Mouse (Mus musculus) brain, embryonic 14.5 days (tissue): ENCODE results near the gene Naa15.

ENCODE experiments used
- CTCF ChIP-seq: fragments of 200-500 bp; IDR thresholded peaks from 2 replicates; pipeline ENCODE4 v1.5.1; 2012; ENCODE audit warnings: inconsistent platforms, mild to moderate bottlenecking, moderate library complexity, borderline replicate concordance; ENCODE audit not compliant: insufficient read depth, insufficient read length; ENCODE audit errors: extremely low read depth
- POLR2A ChIP-seq: fragments of 200-500 bp; IDR thresholded peaks from 2 replicates; pipeline ENCODE4 v1.6.1; 2012; ENCODE audit warnings: mild to moderate bottlenecking, inconsistent platforms, borderline replicate concordance; ENCODE audit not compliant: poor library complexity, insufficient read depth, insufficient read length, severe bottlenecking; ENCODE audit errors: extremely low read depth

DNA sequence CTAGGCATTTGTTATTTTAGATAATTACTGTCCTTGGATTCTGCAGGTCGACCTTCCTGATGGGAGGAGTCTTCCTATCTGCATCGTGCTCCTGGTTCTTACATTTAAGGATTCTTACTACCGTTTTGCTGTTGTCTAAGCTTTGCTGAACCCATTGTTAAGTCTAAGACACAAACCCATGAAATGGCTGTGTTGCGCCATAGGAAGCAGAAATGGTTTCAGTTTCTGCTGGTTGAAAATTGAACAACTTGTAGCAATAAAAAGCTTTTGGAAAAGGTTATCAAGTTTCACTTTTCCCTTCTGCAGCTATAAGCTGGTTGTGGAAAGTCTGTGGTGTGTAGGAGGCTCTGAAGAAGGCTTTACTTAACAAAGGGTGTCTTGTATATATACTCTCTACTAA is 60.8 kb downstream of the Naa15 start:
- no peak for TF ChIP-seq POLR2A
- no peak for TF ChIP-seq CTCF
